Mouse (Mus musculus): ENCODE results near the gene Trabd.

Trabd gene

GRCm38 (mm10) chr15:89074613-89075477, at the start of gene Trabd:
Gene Trabd, plus strand, starts transcription at chr15:89075124.
- in situ Hi-C loops (cut with MboI, MseI), result no loop called here

GRCm38 (mm10) chr15:89044381-89044780, 30.5 kb upstream of the Trabd start:
- in situ Hi-C loops (cut with MboI, MseI), result loop anchor here (10.0 kb wide), 1 partner anchor 710 kb away; no protein-coding TSS in a partner anchor

- in situ Hi-C loops (cut with MboI, MseI), result loop anchor here (10.0 kb wide), 1 partner anchor 712 kb away; no protein-coding TSS in a partner anchor
Measured at GRCm38 (mm10) chr15:89046356-89046755, 28.6 kb upstream of the Trabd start.

- in situ Hi-C loops (cut with MboI, MseI), result no loop called here
Measured at GRCm38 (mm10) chr15:89054666-89055065, 20.3 kb upstream of the Trabd start.

GRCm38 (mm10) chr15:89058736-89059135, 16.2 kb upstream of the Trabd start:
- in situ Hi-C loops (cut with MboI, MseI), result no loop called here

GRCm38 (mm10) chr15:89059161-89059931, 15.6 kb upstream of the Trabd start, which contains the start of gene Panx2:
Gene Panx2, plus strand, starts transcription at chr15:89059734.
- in situ Hi-C loops (cut with MboI, MseI), result no loop called here

GRCm38 (mm10) chr15:89060032-89060681, 14.8 kb upstream of the Trabd start:
- in situ Hi-C loops (cut with MboI, MseI), result no loop called here

GRCm38 (mm10) chr15:89060811-89061460, 14.0 kb upstream of the Trabd start:
- in situ Hi-C loops (cut with MboI, MseI), result no loop called here

GRCm38 (mm10) chr15:89061761-89062517, 13.0 kb upstream of the Trabd start:
- in situ Hi-C loops (cut with MboI, MseI), result no loop called here

- in situ Hi-C loops (cut with MboI, MseI), result no loop called here
Measured at GRCm38 (mm10) chr15:89062518-89062910, 12.4 kb upstream of the Trabd start.

GRCm38 (mm10) chr15:89063001-89063400, 11.9 kb upstream of the Trabd start:
- in situ Hi-C loops (cut with MboI, MseI), result no loop called here

- in situ Hi-C loops (cut with MboI, MseI), result no loop called here
Measured at GRCm38 (mm10) chr15:89063536-89063935, 11.4 kb upstream of the Trabd start.

GRCm38 (mm10) chr15:89064891-89065290, 10.0 kb upstream of the Trabd start:
- in situ Hi-C loops (cut with MboI, MseI), result no loop called here

- in situ Hi-C loops (cut with MboI, MseI), result no loop called here
Measured at GRCm38 (mm10) chr15:89067609-89068008, 7.3 kb upstream of the Trabd start.

GRCm38 (mm10) chr15:89068226-89068625, 6.7 kb upstream of the Trabd start:
- in situ Hi-C loops (cut with MboI, MseI), result no loop called here

- in situ Hi-C loops (cut with MboI, MseI), result no loop called here
Measured at GRCm38 (mm10) chr15:89069336-89069840, 5.5 kb upstream of the Trabd start.

- in situ Hi-C loops (cut with MboI, MseI), result no loop called here
Measured at GRCm38 (mm10) chr15:89070606-89071005, 4.3 kb upstream of the Trabd start.

GRCm38 (mm10) chr15:89073993-89074603, 826 bp upstream of the Trabd start:
- in situ Hi-C loops (cut with MboI, MseI), result no loop called here

- in situ Hi-C loops (cut with MboI, MseI), result no loop called here
Measured at GRCm38 (mm10) chr15:89075478-89076147, 689 bp downstream of the Trabd start.

All from T-helper 1 cell (primary cell).